ENCODE assay signal across 22 mouse cellular contexts in the genomic region with DNA sequence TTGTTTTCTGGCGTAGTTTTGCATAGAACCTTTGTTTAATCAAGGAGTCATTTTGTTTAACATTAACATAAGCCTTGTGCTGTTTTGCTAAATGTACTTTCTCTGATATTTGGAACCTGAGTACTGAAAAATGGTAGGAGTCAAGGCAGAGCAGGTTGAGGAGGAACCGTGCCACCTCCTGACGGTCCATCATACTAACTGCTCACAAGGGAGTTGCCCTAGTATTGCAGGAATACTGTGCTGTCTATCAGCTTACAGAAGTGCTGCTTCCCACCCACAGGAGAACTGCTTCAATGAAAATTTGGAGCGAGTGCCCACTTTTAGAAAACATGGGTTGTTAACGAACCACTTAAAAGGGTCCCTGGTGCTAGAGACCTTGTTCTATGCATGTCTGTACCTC.
DNase-seq lines count a peak whose midpoint lies in the region; ATAC-seq and TF ChIP-seq lines count a peak whose summit lies in the region.
"Had no signal": no experiment of that assay in that cellular context is flagged by ENCODE, and none has a peak within 500 bp of the region (broad histone marks: within the 10 kb centered on the region; RNA-seq: fewer than 3 reads in every experiment).

No protein-coding gene starts in this region.

- no peaks in the 10 kb centered on the region for H3K9me3 ChIP-seq in hindbrain, postnatal 0 days (ENCODE audit: low read length)
- peaks cover 6% of the 10 kb centered on the region; the same call in 1 of the 2 replicates for H3K9me3 ChIP-seq in hindbrain, embryonic 10.5 days
- H3K9me3 ChIP-seq: G1E had no signal

- TF ChIP-seq CTCF in hindbrain, postnatal 0 days (IDR thresholded peaks at IDR 0.05; ENCODE audit: low read depth) = no peak

- peak; percentile 75 to 77 for DNase-seq in cerebellum, postnatal 10 days
- no peak for DNase-seq in cerebellum, postnatal 4 days (ENCODE audit: low spot score in 2 of 2)
- DNase-seq in cerebellum, postnatal 14 days = peak; percentile 66 to 72
- DNase-seq in cerebellum, adult 9-11 months = no peak
- DNase-seq in hindbrain, postnatal 0 days (ENCODE audit: low spot score) = peak; percentile 21
- no peak for DNase-seq in hindbrain, embryonic 10.5 days (ENCODE audit: low spot score)
- peak; percentile 22 for DNase-seq in left cerebral cortex, postnatal 4 days
- DNase-seq in left cerebral cortex, adult 9 months (ENCODE audit: low spot score in 2 of 2) = no peak
- DNase-seq: adrenal gland, adult 2 months; adrenal gland, adult 8-10 months; adrenal gland, postnatal 10 days; adrenal gland, postnatal 14 days; adrenal gland, postnatal 25 days; adrenal gland, postnatal 36 days; B cell, adult 2 months; cerebellum, adult 11 months; cerebellum, adult 11-12 months had no signal

- no peak overlapping the region for H3K27ac ChIP-seq in hindbrain, postnatal 0 days
- H3K27ac ChIP-seq in hindbrain, embryonic 10.5 days = no peak overlapping the region

- H3K4me3 ChIP-seq in hindbrain, postnatal 0 days (ENCODE audit: low read length) = no peak overlapping the region
- H3K4me3 ChIP-seq in hindbrain, embryonic 10.5 days = no peak overlapping the region

- intact Hi-C loops in left cerebral cortex, postnatal 4 days (cut with DNase I) = no loop called here

- H3K9ac ChIP-seq in hindbrain, postnatal 0 days (replicated peaks; ENCODE audit: low read length) = no peak overlapping the region

- H3K27me3 ChIP-seq in hindbrain, postnatal 0 days (ENCODE audit: insufficient read depth, low read length) = no peaks in the 10 kb centered on the region
- no peaks in the 10 kb centered on the region for H3K27me3 ChIP-seq in hindbrain, embryonic 10.5 days (ENCODE audit: insufficient read depth, poor library complexity, severe bottlenecking)
- H3K27me3 ChIP-seq: CH12.LX, Patski had no signal

- 81% methylated on average over 5 of the region's 5 CpGs for WGBS in hindbrain, postnatal 0 days
- 80% methylated on average over 5 of the region's 5 CpGs for WGBS in hindbrain, embryonic 10.5 days

- H3K4me1 ChIP-seq in hindbrain, postnatal 0 days (ENCODE audit: insufficient read depth, low read length) = no peaks in the 10 kb centered on the region
- H3K4me1 ChIP-seq in hindbrain, embryonic 10.5 days (replicated peaks) = no peaks in the 10 kb centered on the region

- H3K4me2 ChIP-seq in hindbrain, postnatal 0 days (ENCODE audit: low read depth, low read length) = no peak overlapping the region

- no peaks in the 10 kb centered on the region for H3K36me3 ChIP-seq in hindbrain, postnatal 0 days (ENCODE audit: insufficient read depth, low read length)
- H3K36me3 ChIP-seq in hindbrain, embryonic 10.5 days = no peaks in the 10 kb centered on the region
- H3K36me3 ChIP-seq: G1E had no signal

- ATAC-seq in hindbrain, postnatal 0 days = no peak
- ATAC-seq: activated CD4-positive, CD25-positive, alpha-beta regulatory T cell, adult 4 months; CD4-positive, CD25-positive, alpha-beta regulatory T cell, adult 4 months; Patski had no signal

Comparison
In these comparisons a context has a peak if more than half of its experiments do, and no peak if none do; other contexts are left out.
1. DNase-seq: peak in cerebellum, postnatal 10 days (2 of 2), cerebellum, postnatal 14 days (2 of 2), hindbrain, postnatal 0 days (single experiment) and left cerebral cortex, postnatal 4 days (single experiment); none in cerebellum, postnatal 4 days (0 of 2), cerebellum, adult 9-11 months (single experiment), hindbrain, embryonic 10.5 days (single experiment) and left cerebral cortex, adult 9 months (0 of 2).